Mouse (Mus musculus): ENCODE results near the gene Rpl7a.

DNA sequence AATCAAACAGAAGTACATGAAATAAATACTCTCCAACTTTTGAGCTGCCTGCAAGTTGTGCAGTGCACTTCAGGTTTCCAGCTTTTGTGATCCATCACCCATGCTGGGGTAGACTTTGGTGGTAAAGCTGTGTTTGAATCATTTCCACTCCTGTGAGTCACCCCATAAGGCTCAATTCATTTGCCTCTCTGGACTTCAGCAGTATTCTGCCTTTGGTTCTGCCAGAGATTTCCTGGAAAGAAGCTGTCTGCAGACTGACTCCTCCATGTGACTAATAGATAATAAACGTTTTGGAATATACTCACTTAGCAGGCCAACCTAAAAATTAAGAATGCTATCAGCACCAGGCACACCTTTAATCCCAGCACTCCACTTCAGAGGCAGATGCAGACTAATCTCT is 9.8 kb upstream of the Rpl7a start:
- TF ChIP-seq GATA1 (IDR thresholded peaks at IDR 0.05; ENCODE audit: low read length) (no peak), TAL1 (IDR thresholded peaks at IDR 0.05; ENCODE audit: low read length) (no peak)
